Mouse (Mus musculus) adrenal gland, postnatal 10 days (tissue): ENCODE measurements around the gene Irs2. TPM values are rescaled to one million over a fixed set of nuclear protein-coding genes. Genes with fewer than 3 reads are reported as not detected.

ENCODE experiments used
- DNase-seq: peaks from one replicate; pipeline ENCODE4 v3.0.0; 2021; ENCODE audit warnings: mixed read lengths
- long read RNA-seq, 2 experiments: library from polyadenylated mRNA; stranded (forward); transcript quantifications; one replicate each; pipeline ENCODE4 v2.0.0; 2021
- total RNA-seq, 2 experiments: library from RNA; stranded (reverse); gene quantifications; 2 replicates each; pipeline ENCODE4 v1.2.3; 2021

The Irs2 gene
- total RNA-seq, result 10 to 100 TPM; 33.4 to 80.8 TPM
- long read RNA-seq, experiment 1, full-length matches to known transcripts, result 40 of 54 reads
- long read RNA-seq, experiment 1, partial matches to known transcripts, result 0 of 54 reads
- long read RNA-seq, experiment 1, other reads (novel, unspliced or antisense), result 14 of 54 reads
- long read RNA-seq, experiment 2, full-length matches to known transcripts, result 1 of 4 reads
- long read RNA-seq, experiment 2, partial matches to known transcripts, result 0 of 4 reads
- long read RNA-seq, experiment 2, other reads (novel, unspliced or antisense), result 3 of 4 reads

DNA sequence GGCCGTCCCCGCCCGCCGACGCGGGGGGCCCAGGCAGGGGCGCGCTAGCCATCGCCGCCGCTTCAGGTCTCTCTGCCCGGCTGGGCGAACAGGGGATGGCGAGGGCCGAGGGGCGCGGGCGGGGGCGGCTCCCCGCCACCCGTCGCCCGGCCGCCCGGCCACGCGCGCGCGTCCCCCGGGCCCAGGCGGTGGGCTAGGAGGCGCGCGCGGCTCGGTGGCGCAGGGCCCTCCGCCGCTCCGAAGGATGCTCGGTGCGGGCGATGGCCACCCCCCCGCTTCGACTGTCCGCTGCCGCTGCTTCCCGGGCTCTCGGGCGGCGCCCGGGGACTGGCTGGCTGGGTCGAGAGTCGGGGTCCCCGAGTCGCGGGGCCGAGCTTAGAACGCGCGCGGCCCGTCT lies at the start of gene Irs2:
Gene Irs2 (minus strand): TSS at position 80 of the 397 bp plus-strand sequence.
- DNase-seq, result no peak

DNA sequence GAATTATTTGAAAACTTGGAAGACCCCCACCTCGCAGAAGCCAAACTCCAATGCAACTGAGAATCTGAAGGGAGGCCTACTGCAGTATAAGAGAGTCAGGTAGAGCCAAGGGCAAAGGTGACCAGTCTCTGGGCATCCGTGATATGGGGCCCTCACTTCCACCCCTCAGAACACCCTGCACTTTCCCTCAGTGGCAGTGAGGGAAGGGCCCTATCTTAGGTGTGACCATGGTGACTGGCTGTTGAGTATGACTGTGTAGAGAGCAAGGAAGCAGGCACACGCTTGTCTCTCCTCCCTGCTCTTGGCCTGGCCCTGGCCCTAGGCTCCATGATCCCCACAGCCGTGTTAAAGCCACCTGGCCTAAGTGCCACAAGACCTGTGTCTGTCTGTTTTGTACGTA lies 48.4 kb upstream of the Irs2 start:
- DNase-seq, result no peak

DNA sequence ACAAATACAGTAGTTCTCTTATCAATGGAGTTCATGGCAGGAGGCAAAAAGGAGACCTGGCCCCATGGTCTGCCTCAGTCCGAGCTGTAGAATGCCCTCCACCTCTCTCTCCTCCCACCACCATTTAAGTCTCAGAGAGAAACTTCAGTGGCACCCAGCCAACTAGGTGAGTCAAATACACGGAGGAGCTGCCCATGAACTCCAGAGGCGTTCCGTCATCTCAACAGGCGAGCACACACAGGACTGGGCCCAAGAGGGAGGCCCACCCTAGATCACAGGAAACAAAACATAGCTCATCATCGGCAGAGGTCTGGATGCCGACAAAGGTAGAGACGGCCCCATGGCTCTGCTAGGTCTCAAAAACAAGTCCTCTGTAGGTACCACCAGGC lies 47.9 kb upstream of the Irs2 start:
- DNase-seq, result no peak

DNA sequence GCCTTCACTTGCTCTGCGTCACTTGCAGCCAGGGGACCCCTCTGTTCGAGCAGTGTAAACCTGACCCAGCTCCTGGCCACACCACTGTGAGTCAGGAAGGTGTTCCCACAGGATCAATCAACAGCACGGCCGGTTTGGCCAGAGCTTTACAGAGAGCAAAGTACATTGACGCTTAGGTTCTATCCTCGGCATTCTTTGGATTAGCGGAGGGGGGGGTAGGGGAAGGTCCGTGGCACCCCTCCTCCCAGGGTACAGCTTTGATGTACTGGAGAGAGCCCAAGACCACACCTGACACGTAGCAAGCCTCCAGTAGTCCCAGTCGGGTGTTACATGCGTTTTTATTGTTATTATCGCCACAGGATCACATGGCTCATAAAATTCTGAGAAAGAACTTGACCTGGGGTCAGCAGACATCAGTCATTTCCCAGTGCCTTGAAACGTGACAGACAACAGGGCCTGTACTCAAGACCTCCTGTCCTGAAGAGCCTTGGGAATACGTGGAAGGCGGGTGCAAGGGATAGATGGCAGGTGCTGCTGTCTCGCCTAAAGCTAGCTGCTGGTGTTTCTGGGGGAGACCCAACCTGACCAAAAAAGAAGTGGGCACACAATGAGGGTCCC lies 47.4 kb upstream of the Irs2 start:
- DNase-seq, result no peak

DNA sequence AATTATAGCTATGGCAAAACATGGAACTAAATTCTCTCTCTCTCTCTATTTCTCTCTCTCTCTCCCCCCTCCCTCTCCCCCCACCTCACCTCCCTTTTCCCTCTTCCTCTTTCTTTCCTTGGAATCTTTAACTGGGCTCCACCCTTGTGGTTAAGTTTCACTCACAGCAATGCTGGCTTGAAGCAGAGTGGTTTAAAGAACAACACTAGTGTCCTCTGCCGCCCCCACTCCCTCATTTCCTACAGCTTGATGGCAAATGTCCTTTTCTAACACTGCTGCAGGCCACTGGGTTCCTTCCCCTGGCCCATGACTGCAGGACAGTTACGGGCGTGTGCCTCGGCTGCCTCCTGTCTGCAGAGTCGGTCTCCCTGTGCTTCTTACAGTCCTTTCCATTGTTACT lies 41.6 kb upstream of the Irs2 start:
- no peak for DNase-seq

DNA sequence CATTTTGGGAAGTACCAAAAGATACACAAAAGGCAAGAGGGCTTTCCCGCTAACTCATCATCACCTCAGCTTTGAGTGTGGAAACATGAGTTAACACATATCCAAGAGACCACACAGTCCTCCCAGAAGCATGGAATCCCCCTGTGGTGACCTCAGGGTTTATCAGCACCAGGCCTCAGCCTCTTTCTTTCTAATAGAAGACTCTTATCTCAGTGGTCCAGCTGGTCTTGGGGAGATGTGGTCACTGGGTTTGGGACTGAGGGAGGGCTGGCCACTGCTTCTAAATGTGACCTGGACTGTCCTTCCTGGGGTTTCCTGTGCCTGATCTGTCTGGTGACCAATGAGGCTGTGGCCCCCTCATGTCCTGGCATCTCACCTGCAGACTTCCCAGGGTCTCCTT lies 39.6 kb upstream of the Irs2 start:
- DNase-seq, result no peak

DNA sequence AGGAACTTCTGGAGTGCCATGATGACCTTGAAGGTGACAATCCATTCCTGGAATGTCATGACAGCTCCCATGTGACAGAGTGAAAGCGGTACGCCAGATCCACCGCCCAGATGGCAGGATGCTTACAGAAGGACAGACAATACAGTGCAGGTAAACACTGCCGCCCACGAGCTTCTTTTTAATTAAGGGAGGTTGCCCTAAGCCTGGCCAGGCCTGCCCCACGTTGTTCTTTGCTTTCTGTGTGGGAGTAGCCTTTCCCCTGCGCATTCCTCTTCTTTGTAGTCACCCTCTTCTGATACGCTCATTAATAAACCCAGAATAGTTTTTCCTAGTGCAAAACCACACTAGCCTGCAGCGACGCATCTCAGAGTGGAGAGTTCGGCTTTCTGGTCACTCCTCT lies 36.4 kb upstream of the Irs2 start:
- no peak for DNase-seq

DNA sequence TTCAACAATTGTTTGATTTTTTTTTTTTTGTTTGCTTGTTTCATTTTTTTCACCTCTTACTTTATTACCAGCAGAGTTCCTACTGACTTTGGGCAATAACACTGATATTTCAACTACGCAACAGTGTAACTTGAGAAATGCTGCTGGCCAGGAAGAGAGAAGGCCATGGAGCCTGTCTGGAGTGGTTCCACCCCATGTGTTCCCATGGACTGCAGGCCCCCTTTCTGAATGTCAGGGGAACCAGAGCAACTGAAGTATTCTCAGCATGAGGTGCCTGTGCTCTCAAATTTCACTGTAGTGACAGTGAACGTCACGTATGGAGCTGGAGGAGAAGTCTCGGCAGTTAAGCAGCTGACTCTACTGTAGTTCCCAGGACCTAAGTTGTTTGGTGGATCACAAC lies 35.3 kb upstream of the Irs2 start:
- DNase-seq, result peak; percentile 23

DNA sequence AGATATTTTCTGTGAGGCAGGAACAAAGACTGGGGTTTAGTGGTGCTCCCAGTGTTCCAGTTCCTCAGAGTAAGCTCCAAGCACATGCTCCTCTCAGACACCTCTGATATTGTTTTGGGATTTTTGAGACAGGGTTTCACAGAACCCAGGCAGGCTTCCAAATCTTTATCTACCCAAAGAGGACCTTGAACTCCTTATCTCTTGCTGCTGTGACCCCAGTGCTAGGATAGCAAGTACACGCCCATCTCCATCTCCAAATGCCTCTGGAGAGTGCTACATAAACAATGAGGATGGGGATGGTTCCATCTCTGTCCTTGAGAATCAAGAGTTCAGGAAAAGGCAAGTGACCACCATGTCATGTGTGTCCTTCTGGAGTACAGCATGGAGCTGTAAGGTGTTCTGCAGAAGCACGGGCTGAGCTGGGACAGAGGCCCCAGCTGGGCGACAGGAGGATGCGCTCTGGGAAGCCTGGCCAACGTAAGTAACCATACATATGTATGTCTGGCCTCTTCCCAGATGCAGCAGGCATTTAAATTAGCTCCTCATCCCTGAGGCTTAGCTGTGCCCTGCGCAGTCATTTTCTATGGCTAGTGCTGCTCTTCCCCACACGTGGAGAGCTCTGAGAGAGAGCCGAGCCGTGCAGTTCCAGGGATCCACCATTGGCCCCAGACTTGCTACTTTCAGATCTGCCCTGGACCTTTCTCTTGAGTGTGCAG lies 34.8 kb upstream of the Irs2 start:
- no peak for DNase-seq

DNA sequence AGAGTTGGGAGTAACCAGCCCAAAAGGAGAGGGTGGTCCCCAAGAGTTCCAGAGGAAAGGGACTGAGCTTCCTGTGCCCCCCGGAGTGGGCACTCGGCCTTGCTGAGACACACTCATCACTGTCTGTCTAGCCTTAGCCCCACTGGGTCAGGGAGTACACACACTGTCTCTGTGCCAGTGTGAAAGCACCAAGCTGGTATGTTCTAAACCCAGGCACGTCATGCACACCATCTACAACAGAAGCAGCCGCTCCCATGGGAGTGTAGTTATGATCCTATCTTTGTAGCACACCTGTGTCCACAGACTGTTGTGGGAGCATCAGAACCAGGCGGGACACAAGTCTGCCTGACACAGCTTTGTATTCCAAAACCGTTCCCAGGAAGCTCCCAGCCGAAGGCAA lies 31.8 kb upstream of the Irs2 start:
- DNase-seq, result no peak

DNA sequence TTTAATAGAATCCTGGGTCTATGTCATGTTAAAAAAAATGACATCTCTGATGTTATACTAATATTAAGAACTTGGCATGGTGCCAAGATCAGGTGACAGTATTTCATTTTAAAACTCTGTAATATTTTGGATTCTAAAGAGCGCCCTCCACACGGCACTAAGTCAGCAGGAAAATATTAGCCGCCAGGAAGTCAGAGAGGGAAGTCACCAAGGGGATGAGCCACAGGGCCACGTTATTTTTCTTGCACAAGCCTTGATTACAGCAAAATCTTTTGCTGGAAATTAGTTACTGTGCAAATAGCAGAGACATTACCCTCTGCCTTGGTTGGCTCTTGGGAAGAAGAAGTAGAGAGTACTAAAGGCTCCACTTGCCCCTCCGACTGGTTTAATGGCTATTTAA lies 30.5 kb upstream of the Irs2 start:
- DNase-seq, result no peak

DNA sequence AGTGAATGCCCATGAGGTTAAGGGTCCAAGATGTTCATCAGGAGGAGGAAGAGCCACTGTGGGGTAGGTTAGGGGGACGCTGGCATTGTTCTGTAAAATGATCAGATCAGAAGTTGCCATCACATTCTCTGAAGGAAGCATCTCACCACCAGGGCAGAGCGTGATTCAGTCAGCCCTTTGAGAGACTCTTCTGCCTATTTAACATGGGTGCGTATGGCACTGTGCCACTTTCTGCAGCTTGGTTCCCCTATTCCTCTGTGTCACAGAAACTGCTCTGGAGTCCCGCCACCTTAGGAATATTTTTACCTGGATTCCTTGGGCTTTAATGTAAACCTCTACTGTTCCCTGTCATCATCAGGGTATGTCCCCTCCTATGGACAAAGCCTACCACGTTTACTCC lies 30.1 kb upstream of the Irs2 start:
- DNase-seq, result no peak

DNA sequence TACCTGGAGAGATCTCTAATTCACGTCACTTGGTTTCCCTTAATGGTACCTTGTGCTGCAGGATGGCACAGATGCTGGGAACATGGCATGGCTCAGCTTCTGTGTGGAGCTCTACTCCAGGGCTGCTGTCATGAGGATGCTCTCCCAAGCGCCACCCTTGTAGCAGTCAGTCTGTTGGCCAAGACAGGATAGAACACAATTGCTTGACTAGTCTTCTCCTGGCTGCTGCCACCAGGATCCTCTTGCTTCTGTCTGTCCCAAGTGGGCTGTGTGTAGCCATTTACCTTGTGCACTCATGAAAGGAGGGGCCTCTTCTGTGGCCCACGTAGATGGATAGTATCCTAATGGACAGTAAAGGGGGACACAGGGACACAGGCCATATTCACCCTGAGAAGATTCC lies 28.5 kb upstream of the Irs2 start:
- DNase-seq, result no peak

DNA sequence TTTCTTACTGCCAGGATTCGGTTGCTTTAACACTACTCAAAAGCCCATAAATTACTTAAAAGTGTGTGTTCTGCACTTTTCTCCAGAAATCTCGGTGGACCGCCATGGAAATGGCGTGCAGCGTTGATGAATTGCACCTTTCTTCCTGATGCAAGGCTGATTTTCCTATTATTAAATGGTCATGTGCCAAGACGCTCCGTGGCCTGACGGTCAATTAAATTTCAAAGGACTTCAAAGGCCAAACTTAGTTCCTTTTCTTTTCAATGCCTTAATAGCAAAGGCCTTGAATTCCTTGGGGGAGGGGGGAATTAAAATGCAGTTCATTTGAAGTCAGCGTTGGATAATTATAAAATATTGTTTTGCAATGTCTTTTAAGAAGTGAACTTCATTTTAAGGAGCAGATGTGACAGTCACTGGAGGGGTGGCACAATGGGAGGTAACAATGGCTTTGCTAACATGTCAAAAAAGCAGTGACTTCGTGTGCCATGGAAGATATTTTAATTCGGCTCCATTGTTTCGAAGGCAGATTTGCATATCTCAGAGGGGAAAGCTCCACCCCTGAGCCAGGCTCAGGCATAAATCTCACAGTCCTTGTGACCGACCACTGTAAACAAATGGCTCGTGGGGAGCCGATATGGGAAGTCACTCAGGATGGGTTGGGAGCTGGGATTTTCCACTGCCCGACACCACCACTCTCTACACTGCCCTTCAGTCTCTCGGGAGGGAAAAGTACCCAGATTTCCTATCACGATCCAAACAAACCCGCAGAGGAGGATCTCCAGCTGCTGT lies 27.6 kb upstream of the Irs2 start:
- peak; percentile 27 for DNase-seq

DNA sequence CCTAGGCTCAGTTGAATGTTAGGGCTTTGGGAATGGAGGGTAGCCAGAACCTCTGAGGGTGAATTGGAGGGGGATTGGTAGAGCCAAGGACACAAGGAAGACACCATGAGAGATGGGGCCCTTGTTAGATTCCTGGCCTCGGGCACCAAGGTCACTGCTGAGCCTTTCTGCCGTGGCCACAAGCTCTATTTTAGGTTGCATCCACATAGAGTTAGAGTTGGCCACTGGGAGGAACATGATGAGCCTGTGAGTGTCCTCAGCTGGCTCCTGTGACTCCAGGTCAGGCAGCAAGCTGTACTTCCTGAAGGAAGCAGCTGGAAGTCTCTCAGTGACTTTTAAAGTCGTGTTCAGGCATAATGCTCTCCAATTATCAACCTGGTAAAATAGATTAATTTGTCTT lies 16.6 kb upstream of the Irs2 start:
- DNase-seq, result no peak

DNA sequence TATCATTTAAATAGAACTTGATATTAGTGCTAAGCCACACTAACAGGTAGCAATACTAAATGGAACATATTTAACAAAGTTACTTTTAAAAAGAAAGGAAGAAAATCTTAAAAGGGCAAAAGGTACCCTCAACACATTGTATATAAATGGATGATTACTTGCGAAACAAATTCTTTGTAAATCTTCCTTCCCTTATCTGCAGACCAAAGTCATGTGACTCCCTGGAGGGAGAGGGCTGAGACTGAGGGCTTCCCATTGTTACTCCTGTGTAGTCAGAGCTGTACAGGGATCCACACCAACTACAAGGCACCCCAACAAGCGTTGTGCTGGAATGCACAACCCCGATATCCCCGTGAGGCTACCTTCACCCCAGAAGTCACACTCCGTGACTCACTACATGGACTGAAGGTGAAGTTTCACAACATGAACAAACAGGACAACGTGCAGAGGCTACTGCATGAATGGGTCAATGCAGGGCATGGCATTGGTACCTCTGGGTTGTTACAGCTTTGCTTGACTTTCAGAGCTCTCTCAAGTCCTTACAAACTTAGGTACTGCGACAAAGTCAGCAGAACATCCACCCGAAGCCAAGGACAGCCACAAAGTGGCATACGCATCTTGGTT lies 12.8 kb upstream of the Irs2 start:
- no peak for DNase-seq

DNA sequence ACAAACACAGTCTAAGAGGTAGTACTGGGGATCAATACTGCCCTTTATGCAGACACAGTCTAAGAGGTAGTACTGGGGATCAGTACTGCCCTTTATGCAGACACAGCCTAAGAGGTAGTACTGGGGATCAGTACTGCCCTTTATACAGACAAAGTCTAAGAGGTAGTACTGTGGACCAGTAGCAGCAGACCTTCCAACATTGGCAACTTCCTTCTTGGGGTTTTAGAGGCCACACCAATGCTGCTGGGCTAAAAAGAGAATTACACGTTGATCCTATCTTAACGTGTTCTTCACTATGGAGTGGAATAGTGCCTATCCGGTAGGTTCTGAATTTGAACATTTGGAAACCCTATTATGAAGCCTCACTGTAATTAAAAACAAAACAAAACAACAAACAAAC lies 7.4 kb upstream of the Irs2 start:
- DNase-seq, result no peak

DNA sequence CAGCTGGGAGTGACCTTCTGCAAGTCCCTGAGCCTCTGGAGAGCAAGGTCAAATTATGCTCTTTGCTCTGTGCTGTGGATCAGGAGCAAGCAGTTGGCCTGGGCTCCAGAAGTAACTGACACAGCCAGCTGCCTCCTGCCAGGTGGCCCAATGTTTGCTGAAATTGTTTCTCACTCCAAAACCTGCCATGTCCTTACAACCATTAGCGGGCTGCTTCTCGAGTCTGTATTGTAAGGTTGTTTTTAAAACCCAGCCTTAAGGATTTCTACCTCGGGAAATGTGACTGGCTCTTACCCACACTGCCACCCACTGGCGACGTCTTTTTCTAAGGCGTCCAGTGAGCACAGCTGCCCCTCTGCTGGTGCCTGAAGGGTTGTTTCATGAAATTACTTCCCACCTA lies 5.0 kb upstream of the Irs2 start:
- DNase-seq, result peak; percentile 75

DNA sequence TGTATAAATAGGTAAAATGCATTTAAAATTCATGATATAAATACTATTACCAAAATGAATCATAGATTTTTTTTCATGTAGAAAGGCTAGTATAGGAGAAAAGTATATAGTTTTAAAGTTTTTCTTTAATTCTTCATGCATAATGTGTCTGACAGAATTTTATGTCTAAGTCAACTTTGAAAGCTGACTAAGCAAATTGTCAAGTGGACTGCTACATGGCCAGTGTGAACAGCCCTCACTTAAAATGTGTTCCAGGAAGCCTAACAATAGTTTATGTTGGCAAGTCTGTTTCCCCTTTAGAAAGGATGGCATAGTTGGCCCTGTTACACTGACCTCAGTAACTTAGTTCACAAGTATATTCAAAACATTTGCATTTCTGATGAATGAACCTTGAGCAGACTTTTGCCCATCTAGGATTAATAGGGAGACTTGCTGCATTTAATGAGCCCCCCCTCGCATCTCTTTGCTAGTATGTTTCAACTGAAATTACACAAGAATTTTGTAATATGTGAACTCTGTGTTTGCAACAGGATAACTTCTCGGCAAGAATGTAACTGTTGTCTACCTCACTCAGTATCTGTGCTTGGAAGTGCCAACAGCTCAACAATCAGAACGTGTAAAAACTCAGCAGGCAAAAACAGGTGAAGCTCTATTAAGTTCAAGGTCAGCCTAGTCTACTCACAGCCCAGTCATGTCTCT lies 3.7 kb upstream of the Irs2 start:
- DNase-seq, result no peak

DNA sequence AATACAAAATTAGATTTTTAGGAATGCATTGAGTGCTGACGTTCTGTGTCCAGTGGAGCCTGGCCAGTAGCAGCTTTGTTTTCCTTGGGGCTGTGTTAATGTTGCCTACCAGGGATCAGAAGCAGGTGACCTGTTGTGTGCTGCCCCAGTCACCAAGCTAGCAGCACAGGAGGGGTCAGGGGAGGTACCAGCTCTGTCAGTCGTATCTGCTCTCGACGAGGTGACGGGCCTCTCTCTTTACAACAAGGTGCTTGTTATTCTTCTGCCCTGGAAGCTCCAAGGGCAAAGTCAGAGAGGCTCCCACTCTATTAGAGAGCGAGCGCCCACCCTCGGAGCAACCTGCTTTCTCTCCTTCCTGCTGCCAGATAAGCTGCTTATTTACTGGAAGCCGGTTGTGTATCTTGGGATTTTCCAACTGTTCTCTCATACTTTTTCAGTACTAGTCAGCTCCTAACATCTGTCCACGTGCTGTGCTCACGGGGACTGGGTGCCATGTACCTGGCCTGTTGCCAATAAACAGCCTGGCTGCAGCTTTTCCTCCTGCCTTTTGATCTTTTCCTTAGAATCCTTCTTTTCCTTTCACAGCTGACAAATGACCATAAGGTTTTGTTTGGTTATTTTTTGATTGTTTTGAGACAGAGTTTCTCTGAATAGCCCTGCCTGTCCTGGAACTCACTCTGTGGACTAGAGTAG lies 2.8 kb upstream of the Irs2 start:
- DNase-seq, result peak; percentile 79

DNA sequence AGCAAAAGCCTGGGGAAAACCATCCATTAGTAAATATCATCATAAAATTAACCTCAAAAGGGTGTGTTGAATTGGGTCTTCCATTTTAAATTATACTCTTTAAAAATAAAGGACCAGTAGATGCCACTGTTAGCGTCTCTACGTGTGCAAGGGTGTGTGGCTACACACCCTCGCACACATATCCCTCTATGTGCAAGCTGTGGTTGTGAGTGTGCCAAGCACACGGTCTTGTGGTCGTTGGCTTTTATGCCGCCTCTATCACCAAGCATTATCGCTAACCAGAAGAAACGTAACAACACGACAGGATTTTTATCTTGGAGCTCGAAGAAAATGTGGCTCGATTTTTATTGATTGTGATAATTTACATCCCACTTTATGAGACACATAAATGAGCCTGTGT lies 2.1 kb upstream of the Irs2 start:
- no peak for DNase-seq
